ENCODE assay signal across 8 mouse cellular contexts in the genomic region with DNA sequence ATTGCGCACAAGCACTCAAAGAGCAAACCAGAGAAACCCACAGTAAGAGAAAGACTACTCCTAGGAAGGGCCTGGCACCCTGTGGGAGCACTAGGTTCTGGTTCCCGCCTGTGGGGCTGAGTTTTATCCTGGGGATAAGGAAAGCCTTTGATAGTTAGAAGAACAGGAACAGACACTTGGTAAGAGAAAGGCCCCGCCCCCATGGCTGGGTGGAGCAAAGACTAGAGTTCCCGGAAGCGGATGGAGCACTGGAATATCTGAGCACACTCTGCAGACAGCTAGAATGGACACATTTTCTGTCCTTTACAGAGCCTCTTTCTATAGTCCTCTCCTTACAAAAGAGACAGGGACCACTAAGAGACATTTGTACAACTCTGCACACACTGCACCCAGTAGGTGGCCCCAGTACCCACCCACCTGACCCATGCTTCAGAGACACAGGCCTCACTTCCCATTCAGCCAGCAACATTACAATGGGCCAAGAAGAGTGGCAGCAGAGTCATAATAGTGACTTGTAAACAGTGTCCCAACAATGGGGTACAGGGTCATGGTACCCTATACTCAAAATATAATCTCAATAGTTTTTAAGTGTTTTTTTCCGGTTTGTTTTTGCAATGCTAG. TPM values are rescaled to one million over a fixed set of nuclear protein-coding genes. Genes with fewer than 3 reads are reported as not detected.
DNase-seq lines count a peak whose midpoint lies in the region; ATAC-seq and TF ChIP-seq lines count a peak whose summit lies in the region.

No protein-coding gene starts in this region.

- H3K9ac ChIP-seq in liver, embryonic 11.5 days (ENCODE audit: low read depth, low read length) = no peak overlapping the region

- no peak overlapping the region for H3K4me2 ChIP-seq in liver, embryonic 11.5 days

- no peak for TF ChIP-seq CTCF in olfactory bulb, adult 2 months (IDR thresholded peaks at IDR 0.05; ENCODE audit: insufficient read depth, low read depth, low read length)

- WGBS in liver, embryonic 11.5 days = 60% methylated on average over 6 of the region's 6 CpGs
- WGBS in olfactory bulb, adult 2 months = 66% methylated on average over 6 of the region's 6 CpGs

- TF ChIP-seq POLR2A in olfactory bulb, adult 2 months (IDR thresholded peaks at IDR 0.05; ENCODE audit: insufficient read depth, low read depth, low read length) = no peak

- H3K4me1 ChIP-seq in liver, embryonic 11.5 days (replicated peaks; ENCODE audit: control insufficient read depth, insufficient read depth, low read length) = peaks cover 62% of the 10 kb centered on the region
- H3K4me1 ChIP-seq in brown adipose tissue, adult 24 weeks (ENCODE audit: control insufficient read depth, insufficient read depth, insufficient read length, low read length) = peaks cover 75% of the 10 kb centered on the region
- H3K4me1 ChIP-seq in olfactory bulb, adult 2 months (ENCODE audit: control insufficient read depth, insufficient read depth, low read length) = peaks cover 47% of the 10 kb centered on the region

- H3K27ac ChIP-seq in liver, embryonic 11.5 days (ENCODE audit: low read depth, low read length) = no peak overlapping the region; the same call in 1 of the 2 replicates
- H3K27ac ChIP-seq in brown adipose tissue, adult 24 weeks (replicated peaks; ENCODE audit: low read depth, low read length) = peak overlapping the region; percentile 67
- H3K27ac ChIP-seq in olfactory bulb, adult 2 months (ENCODE audit: insufficient read depth, low read depth, low read length) = peak overlapping the region; percentile 60

- no peaks in the 10 kb centered on the region for H3K9me3 ChIP-seq in liver, embryonic 11.5 days (ENCODE audit: control insufficient read depth, low read length)

- DNase-seq in liver = peak; percentile 59
- no peak for DNase-seq in liver, embryonic 11.5 days (ENCODE audit: low spot score)
- DNase-seq in kidney, postnatal 25 days = peak; percentile 79 to 80
- no peak for DNase-seq in embryo, embryonic 9.5 days (ENCODE audit: extremely low spot score)
- DNase-seq in Muller cell, postnatal 12 days (ENCODE audit: inconsistent ontology term) = no peak

- no peak overlapping the region for H3K4me3 ChIP-seq in liver, embryonic 11.5 days (ENCODE audit: low read depth, low read length)
- H3K4me3 ChIP-seq in brown adipose tissue, adult 24 weeks (ENCODE audit: insufficient read depth, low read depth, low read length) = no peak overlapping the region
- H3K4me3 ChIP-seq in olfactory bulb, adult 2 months (ENCODE audit: insufficient read depth, low read depth, low read length) = no peak overlapping the region

- H3K36me3 ChIP-seq in liver, embryonic 11.5 days (ENCODE audit: control insufficient read depth, insufficient read depth, low read length) = peaks cover 5% of the 10 kb centered on the region; the same call in 1 of the 2 replicates

- no peaks in the 10 kb centered on the region for H3K27me3 ChIP-seq in liver, embryonic 11.5 days (replicated peaks; ENCODE audit: control insufficient read depth, insufficient read depth, low read length)

- no peak for ATAC-seq in liver, embryonic 11.5 days (replicated peaks; ENCODE audit: low FRiP score)
- no peak for ATAC-seq in cerebellum, adult (ENCODE audit: insufficient number of reproducible peaks, low FRiP score, low TSS enrichment)

RNA-seq across cellular contexts. Expression of a gene that starts 29.6 kb away (rescaled TPM):
- polyA plus RNA-seq in liver, embryonic 11.5 days (2014; fragmentation: Nextera tagmentation; extraction: Ambion mirVana) = 191 and 209 TPM in 2 replicates
- polyA plus RNA-seq in brown adipose tissue, adult 24 weeks (2012; ENCODE audit: insufficient read depth, insufficient read length, missing spikeins) = 122 and 135 TPM in 2 replicates
- polyA plus RNA-seq in olfactory bulb, adult 2 months (2012; ENCODE audit: insufficient read depth, insufficient read length, low replicate concordance, missing spikeins) = 498 TPM in 1 of 2 replicates, not detected in the other

RNA-seq across cellular contexts. Expression of a gene that starts 49.1 kb away (rescaled TPM):
- polyA plus RNA-seq in liver, embryonic 11.5 days (2014; fragmentation: Nextera tagmentation; extraction: Ambion mirVana) = 421 and 425 TPM in 2 replicates
- 165 and 216 TPM in 2 replicates for polyA plus RNA-seq in brown adipose tissue, adult 24 weeks (2012; ENCODE audit: insufficient read depth, insufficient read length, missing spikeins)
- not detected in 2 replicates for polyA plus RNA-seq in olfactory bulb, adult 2 months (2012; ENCODE audit: insufficient read depth, insufficient read length, low replicate concordance, missing spikeins)

RNA-seq across cellular contexts. Expression of a gene that starts 49.3 kb away (rescaled TPM):
- 50.7 and 53.2 TPM in 2 replicates for polyA plus RNA-seq in liver, embryonic 11.5 days (2014; fragmentation: Nextera tagmentation; extraction: Ambion mirVana)
- polyA plus RNA-seq in brown adipose tissue, adult 24 weeks (2012; ENCODE audit: insufficient read depth, insufficient read length, missing spikeins) = 0.63 and 1.4 TPM in 2 replicates
- not detected in 2 replicates for polyA plus RNA-seq in olfactory bulb, adult 2 months (2012; ENCODE audit: insufficient read depth, insufficient read length, low replicate concordance, missing spikeins)

RNA-seq across cellular contexts. Expression of a gene that starts 51.3 kb away (rescaled TPM):
- 0.21 and 0.37 TPM in 2 replicates for polyA plus RNA-seq in liver, embryonic 11.5 days (2014; fragmentation: Nextera tagmentation; extraction: Ambion mirVana)
- polyA plus RNA-seq in brown adipose tissue, adult 24 weeks (2012; ENCODE audit: insufficient read depth, insufficient read length, missing spikeins) = 0.63 and 0.71 TPM in 2 replicates
- not detected in 2 replicates for polyA plus RNA-seq in olfactory bulb, adult 2 months (2012; ENCODE audit: insufficient read depth, insufficient read length, low replicate concordance, missing spikeins)

Comparison
In these comparisons a context has a peak if more than half of its experiments do, and no peak if none do; other contexts are left out.
1. DNase-seq: peak in liver (single experiment) and kidney, postnatal 25 days (2 of 2); none in liver, embryonic 11.5 days (single experiment), embryo, embryonic 9.5 days (single experiment) and Muller cell, postnatal 12 days (single experiment).
2. RNA of a gene that starts 49.1 kb away (polyA plus RNA-seq): 421 to 425 TPM in liver, embryonic 11.5 days and 165 to 216 TPM in brown adipose tissue, adult 24 weeks; not detected in olfactory bulb, adult 2 months; every median in the first group is over 100 times any median in the second.
3. RNA of a gene that starts 49.3 kb away (polyA plus RNA-seq): 50.7 to 53.2 TPM in liver, embryonic 11.5 days; 0.63 to 1.4 TPM in brown adipose tissue, adult 24 weeks and not detected in olfactory bulb, adult 2 months; every median in the first group is over 10 times any median in the second.